Mouse (Mus musculus) olfactory bulb, adult 2 months (tissue): ENCODE data around the gene Dnajc9.

ENCODE experiments used
- CTCF ChIP-seq: fragments of 200-500 bp; IDR thresholded peaks from 2 replicates; pipeline ENCODE4 v1.5.1; 2012; ENCODE audit warnings: low read depth, mild to moderate bottlenecking, low read length, moderate library complexity; ENCODE audit not compliant: insufficient read depth
- POLR2A ChIP-seq: fragments of 200-500 bp; IDR thresholded peaks from 2 replicates; pipeline ENCODE4 v1.6.1; 2012; ENCODE audit warnings: mild to moderate bottlenecking, low read depth, low read length, moderate library complexity; ENCODE audit not compliant: insufficient read depth

DNA sequence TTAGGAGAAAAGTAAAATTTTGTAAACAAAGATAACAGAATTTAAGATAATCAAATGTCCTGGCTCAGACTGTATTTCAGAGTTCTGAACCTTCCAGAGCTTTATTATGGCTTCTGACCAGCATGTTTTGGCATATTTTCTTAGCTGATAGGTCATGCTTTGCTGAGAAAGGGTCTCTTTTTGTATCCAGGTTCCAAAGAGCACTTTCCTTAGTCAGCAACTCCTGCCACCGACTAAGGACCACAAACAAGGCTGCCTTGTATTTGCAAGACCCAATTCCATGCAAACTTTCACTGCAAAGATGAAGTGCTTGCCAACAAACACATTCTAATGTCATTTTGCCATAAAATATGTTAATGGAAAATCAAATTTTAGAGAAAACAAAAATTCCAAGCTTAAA, 41.1 kb upstream of the Dnajc9 start:
- TF ChIP-seq CTCF (no peak), POLR2A (no peak)
